Mouse (Mus musculus): ENCODE measurements around the gene Trim50.
A peak's percentile ranks its signal among the peaks of the same experiment; 100 is the strongest.
"Not testable (repeated sequence)": the region's sequence is repeated elsewhere in the genome, so short reads cannot be mapped to it uniquely, and the experiment has no call there.

The Trim50 gene

GRCm38 (mm10) chr5:135352995-135353394 is at the start of gene Trim50:
Gene Trim50, plus strand, starts transcription at chr5:135353295.
- DNase-seq (ENCODE audit: extremely low spot score), result no peak

- no peak for DNase-seq (ENCODE audit: extremely low spot score)
Observed at GRCm38 (mm10) chr5:135306321-135306965, 46.7 kb upstream of the Trim50 start.

DNA sequence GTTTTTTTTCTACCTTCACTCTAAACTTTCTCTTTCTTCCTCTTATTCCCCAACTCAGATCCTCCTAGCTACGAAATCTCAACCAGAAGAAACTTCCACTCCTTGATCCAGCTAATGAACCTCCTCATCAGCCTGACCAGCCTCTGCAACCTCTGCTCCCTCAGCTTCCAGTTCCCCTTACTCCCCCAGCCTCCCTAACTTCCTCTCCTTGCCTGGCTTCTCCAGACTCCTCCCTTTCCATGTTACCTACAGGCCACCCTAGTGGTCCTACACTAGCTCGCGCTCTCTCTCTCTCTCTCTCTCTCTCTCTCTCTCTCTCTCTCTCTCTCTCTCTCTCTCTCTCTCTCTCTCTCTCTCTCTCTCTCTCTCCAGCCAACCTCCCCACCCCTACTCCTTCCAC is 36.9 kb upstream of the Trim50 start:
- DNase-seq (ENCODE audit: extremely low spot score), result no peak

- no peak for DNase-seq (ENCODE audit: extremely low spot score)
Observed at GRCm38 (mm10) chr5:135319856-135320255, 33.2 kb upstream of the Trim50 start.

- no peak for DNase-seq (ENCODE audit: extremely low spot score)
Observed at GRCm38 (mm10) chr5:135322197-135322596, 30.9 kb upstream of the Trim50 start.

DNA sequence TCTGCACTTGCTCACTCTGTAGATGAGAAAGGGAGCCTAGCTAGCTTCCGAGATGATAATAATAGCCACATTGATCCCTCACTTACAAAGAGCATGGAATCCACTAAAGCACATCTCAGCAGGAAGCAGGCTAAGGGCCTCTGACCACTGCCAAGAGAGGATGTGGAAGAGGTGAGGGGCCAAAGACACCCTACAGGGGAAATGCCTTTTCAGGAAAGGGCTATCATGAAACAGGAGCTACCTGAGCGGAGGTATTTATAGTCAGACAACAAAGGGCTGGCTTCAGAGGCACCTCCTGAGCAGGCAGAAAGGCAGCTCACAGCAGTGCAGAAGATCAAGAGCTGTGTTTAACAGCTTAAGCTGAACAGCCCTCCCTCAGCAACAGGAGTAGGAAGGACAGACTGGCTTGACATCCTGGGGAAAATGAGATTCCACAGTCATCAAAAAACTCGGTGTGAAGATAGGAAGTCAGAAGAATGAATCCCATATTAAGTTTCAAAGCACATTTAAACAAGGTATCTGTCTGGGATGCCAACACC is 26.9 kb upstream of the Trim50 start:
- DNase-seq (ENCODE audit: extremely low spot score), result no peak

- no peak for DNase-seq (ENCODE audit: extremely low spot score)
Observed at GRCm38 (mm10) chr5:135329471-135329870, 23.6 kb upstream of the Trim50 start.

- DNase-seq (ENCODE audit: extremely low spot score), result no peak
Observed at GRCm38 (mm10) chr5:135330201-135330600, 22.9 kb upstream of the Trim50 start.

GRCm38 (mm10) chr5:135331161-135331560 is 21.9 kb upstream of the Trim50 start:
- DNase-seq (ENCODE audit: extremely low spot score), result no peak

DNA sequence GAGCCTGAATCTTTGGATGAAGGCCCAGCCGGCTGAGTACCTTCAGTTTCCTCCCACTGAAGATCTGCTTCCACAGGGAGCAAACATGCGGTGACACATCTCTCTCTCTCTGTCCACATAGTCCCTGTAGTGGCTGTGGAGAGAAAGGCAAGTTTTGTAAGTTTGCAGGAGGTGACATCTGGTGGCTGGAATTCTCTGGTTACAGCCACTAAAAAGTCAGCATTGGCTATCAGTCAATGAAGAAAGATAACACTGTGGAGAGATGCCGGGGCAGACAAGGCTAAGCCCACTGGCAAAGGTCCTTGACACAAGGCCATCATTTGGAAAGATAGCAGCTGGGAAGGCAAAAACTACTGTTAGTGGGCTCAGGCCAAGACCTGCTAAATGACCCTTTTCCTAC is 15.5 kb upstream of the Trim50 start:
- no peak for DNase-seq (ENCODE audit: extremely low spot score)

GRCm38 (mm10) chr5:135345989-135346388 is 7.1 kb upstream of the Trim50 start:
- no peak for DNase-seq (ENCODE audit: extremely low spot score)

DNA sequence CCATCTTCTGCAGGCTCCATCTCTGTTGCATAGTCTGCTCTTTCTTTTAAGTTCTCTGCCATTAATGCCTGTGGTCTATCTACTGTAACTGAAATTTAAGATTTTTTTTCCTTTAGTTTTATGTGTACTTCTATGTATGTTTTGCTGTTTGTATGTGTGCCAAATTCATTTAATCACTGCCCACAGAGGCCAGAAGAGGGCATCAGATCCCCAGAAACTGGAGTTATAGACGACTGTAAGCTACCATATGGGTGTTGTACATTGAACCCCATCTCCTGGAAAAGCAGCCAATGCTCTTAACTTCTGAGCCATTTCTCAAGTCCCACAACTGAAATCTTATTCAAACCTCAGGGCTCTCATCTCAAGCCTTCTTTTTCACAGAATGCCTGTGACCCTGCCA is 6.7 kb upstream of the Trim50 start:
- no peak for DNase-seq (ENCODE audit: extremely low spot score)

DNA sequence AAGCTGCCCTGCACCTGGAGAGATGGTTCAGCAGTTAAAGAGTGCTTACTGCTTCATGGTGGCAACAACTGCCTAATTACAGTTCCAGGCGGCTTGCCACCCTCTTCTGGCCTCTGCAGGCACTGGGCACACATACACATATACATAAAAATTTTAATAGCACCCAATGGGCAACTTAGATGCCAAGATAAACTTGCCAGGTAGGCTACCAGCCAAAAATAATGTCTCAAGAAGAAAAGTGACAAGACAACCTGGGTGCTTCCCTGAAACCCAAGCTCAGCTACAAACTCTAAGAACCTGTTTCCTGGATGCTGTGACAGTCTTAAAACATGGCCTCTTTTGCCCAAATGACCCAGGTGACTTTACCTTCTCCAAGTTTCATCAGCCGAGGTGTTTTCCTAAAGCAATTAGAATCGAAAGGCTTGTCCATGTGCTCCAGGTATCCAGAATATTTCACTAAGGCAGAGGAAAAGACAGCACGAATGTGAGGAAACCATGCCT is 5.5 kb upstream of the Trim50 start:
- DNase-seq (ENCODE audit: extremely low spot score), result no peak

- DNase-seq (ENCODE audit: extremely low spot score), result no peak
Observed at GRCm38 (mm10) chr5:135349862-135350261, 3.2 kb upstream of the Trim50 start, which contains the start of gene Fkbp6. Gene Fkbp6, minus strand, starts transcription at chr5:135350044.

- DNase-seq (ENCODE audit: extremely low spot score), result no peak
Observed at GRCm38 (mm10) chr5:135351606-135352005, 1.5 kb upstream of the Trim50 start.

DNA sequence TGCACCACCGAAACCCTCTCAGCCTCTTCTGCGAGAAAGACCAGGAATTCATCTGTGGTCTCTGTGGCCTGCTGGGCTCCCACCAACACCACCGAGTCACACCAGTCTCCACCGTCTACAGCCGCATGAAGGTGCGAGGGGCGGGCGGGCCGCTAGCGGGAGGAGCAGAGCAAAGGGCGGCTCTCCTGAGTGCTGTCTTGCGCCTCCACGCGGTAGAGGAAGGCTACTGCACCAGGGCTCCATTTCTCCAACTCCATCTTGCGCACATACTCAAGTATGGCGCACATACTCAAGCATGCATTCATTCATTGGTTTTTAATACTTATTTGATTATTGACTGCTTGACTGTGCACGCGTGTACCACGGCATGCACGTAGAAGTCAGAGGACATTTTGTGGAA is 469 bp downstream of the Trim50 start:
- DNase-seq (ENCODE audit: extremely low spot score), result peak; percentile 47

DNA sequence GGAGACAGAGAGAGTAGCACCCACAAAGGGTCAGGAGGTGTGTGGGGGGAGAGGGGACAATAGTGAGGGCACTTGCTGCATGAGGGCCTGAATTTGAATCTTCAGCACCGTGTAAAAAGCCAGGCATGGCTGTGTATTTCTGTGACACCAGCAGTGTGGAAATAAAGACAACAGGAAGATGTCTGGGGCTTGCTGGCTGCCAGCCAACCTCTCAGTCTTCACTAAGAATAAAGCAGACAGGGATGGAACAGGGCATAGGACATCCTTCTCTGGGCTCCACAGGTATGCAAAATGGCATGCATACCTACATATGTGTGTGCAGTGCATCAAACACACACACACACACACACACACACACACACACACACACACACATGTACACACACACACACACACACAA is 3.0 kb downstream of the Trim50 start:
- no peak for DNase-seq (ENCODE audit: extremely low spot score)

- DNase-seq (ENCODE audit: extremely low spot score), result no peak
Observed at GRCm38 (mm10) chr5:135357556-135357955, 4.5 kb downstream of the Trim50 start.

DNA sequence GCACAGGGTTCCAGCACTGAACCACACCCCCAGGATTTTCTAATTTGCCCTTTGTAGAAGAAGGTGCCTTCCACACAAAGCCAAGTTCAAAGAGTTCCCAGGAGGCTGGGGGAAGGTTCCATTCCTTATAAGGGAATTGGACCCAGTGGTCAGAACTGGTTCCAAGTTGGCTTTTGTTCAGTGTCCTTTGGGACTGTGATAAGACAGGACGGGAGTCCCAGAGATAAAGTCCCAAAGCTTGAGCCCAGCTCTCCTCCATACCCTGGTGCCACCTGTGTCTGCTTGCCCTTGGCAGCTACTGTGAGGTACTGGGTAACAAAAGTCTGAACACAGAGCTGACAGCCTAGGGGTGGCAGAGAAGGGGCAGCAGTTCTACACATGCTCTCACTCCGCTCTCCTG is 6.7 kb downstream of the Trim50 start:
- DNase-seq (ENCODE audit: extremely low spot score), result no peak

DNA sequence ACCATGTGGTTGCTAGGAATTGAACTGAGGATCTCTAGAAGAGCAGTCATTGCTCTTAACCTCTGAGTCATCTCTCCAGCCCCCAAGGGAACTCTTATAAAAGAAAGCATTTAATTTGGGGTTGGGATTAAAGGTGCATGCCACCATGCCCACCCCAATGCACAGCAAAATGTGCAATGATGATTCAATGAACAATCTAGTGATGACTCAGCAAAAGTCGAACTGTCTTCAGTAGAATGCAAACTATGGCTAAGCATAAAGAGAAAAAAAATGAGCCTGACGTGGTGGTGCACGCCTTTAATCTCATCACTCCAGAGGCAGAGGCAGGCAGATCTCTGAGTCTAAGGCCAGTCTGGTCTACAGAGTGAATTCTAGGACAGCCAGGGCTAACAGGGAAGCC is 9.5 kb downstream of the Trim50 start:
- no peak for DNase-seq (ENCODE audit: extremely low spot score)

- peak; percentile 55 for DNase-seq (ENCODE audit: extremely low spot score)
Observed at GRCm38 (mm10) chr5:135363540-135363939, 10.4 kb downstream of the Trim50 start.

DNA sequence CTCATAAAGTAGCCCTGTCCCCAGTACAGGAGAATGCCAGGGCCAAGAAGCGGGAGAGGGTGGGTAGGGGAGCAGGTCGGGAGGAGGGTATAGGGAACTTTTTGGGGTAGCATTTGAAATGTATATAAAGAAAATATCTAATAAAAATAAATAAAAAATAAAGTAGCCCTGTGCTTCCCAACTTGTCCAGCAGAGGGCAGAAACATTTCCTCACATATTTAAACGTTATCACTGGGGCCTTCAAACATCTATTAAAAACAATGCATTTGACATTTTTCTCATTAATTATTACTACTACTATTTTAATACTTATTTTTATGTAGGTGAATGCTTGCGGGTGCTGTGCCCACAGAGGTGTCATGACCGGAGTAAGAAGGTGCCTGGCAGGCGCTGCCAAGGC is 14.7 kb downstream of the Trim50 start:
- no peak for DNase-seq (ENCODE audit: extremely low spot score)

DNA sequence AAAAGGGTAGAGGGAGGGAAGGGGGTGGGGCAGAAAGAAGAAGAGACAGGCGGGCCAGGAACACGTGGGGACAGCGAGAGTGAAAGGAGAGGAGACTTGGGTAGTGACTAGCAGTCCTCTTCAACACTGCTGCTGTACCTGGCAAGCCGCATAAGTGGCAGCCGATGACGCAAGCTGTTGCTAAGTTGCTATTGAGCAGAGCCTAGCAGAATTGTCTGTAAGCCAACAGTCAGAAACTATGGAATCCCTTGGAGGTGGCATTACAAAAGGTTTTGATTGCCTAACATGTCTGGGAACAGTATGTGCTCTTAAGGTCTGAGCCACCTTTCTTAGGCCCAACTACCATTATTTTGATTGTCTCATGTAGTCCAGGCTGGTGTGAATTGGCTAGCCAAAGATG is 15.2 kb downstream of the Trim50 start:
- no peak for DNase-seq (ENCODE audit: extremely low spot score)

DNA sequence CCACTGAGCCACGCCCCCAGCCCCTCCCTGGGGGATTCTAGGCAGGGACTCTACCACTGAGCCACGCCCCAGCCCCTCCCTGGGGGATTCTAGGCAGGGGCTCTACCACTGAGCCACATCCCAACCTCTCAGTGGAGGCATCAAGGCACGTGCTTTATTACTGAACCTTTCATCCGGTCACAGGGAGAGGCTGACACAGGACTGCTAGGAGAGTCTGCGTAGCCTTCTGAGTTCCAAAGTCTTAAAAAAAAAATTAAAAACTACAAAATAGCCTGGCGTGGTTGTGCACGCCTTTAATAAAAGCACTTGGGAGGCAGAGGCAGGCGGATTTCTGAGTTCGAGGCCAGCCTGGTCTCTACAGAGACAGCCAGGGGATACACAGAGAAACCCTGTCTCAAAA is 16.1 kb downstream of the Trim50 start:
- DNase-seq (ENCODE audit: extremely low spot score), result not testable (repeated sequence)

Measured in embryo, embryonic 9.5 days (tissue).